Mouse (Mus musculus) CH12.LX (cell line): ENCODE measurements around the gene Dnase2b. TPM values are rescaled to one million over a fixed set of nuclear protein-coding genes. Genes with fewer than 3 reads are reported as not detected.

ENCODE experiments used
- DNase-seq: peaks from one replicate; pipeline ENCODE4 v3.0.0-alpha.2; 2013; ENCODE audit errors: extremely low read depth
- H3K27ac ChIP-seq: 2 replicates; pipeline ENCODE4 v1.5.1; 2012; ENCODE audit warnings: low read depth, mild to moderate bottlenecking, control low read depth, moderate library complexity; ENCODE audit not compliant: insufficient read depth
- H3K27me3 ChIP-seq: replicated peaks from 2 replicates; pipeline ENCODE3; 2012; ENCODE audit warnings: inconsistent platforms
- H3K36me3 ChIP-seq, 2 experiments: replicated peaks in 1 of 2; 2 replicates each; pipeline versions ENCODE3 to v1.6.1; 2012; ENCODE audit warnings: inconsistent platforms in 1 of 2, low read length in 1 of 2, mild to moderate bottlenecking in 1 of 2, mixed read lengths in 1 of 2, moderate library complexity in 1 of 2; ENCODE audit not compliant: control insufficient read depth in 1 of 2, insufficient read depth in 1 of 2
- H3K4me1 ChIP-seq, 2 experiments: 2 replicates each; pipeline ENCODE4 v1.6.1; 2012; ENCODE audit warnings: inconsistent platforms in 1 of 2, moderate library complexity in 1 of 2; ENCODE audit not compliant: insufficient read depth in 2 of 2, control insufficient read depth in 1 of 2
- H3K4me2 ChIP-seq: 2 replicates; pipeline ENCODE4 v1.6.1; 2012; ENCODE audit warnings: low read depth, mild to moderate bottlenecking, control low read depth; ENCODE audit not compliant: poor library complexity, insufficient read depth, severe bottlenecking
- H3K4me3 ChIP-seq, 3 experiments: fragments of 150-350 bp in 1 of 3; sonication (generic) in 1 of 3; replicated peaks in 1 of 3; 2 replicates each; pipeline versions ENCODE3 to v1.5.1; 2011 to 2012; ENCODE audit warnings: low read depth in 2 of 3, low read length in 2 of 3, mild to moderate bottlenecking in 2 of 3, moderate library complexity in 2 of 3, control low read depth in 1 of 3, improper control_type of control experiment in 1 of 3, inconsistent platforms in 1 of 3, mixed read lengths in 1 of 3; ENCODE audit not compliant: poor library complexity in 1 of 3
- H3K79me2 ChIP-seq: replicated peaks from 2 replicates; pipeline ENCODE4 v1.6.1; 2012; ENCODE audit warnings: mild to moderate bottlenecking, moderate library complexity; ENCODE audit not compliant: control insufficient read depth, poor library complexity, insufficient read depth, severe bottlenecking; ENCODE audit errors: extremely low read depth
- H3K9ac ChIP-seq: 2 replicates; pipeline ENCODE4 v1.6.1; 2012; ENCODE audit warnings: low read depth, mild to moderate bottlenecking, control low read depth, moderate library complexity; ENCODE audit not compliant: insufficient read depth
- H3K9me3 ChIP-seq: replicated peaks from 2 replicates; pipeline ENCODE3; 2012; ENCODE audit warnings: low read length, inconsistent platforms, mixed read lengths
- CHD1 ChIP-seq: IDR thresholded peaks from 2 replicates; pipeline ENCODE4 v1.6.1; 2012; ENCODE audit warnings: low read depth, low read length, improper control_type of control experiment, inconsistent platforms
- CTCF ChIP-seq, 2 experiments: IDR thresholded peaks in 1 of 2; conservative IDR thresholded peaks in 1 of 2; 2 replicates each; pipeline ENCODE4 v1.5.1; 2011 to 2012; ENCODE audit warnings: low read depth in 2 of 2, low read length in 2 of 2, improper control_type of control experiment in 1 of 2, inconsistent platforms in 1 of 2, mild to moderate bottlenecking in 1 of 2, moderate library complexity in 1 of 2
- IRF4 ChIP-seq: IDR thresholded peaks from 2 replicates; pipeline ENCODE4 v1.6.1; 2014; ENCODE audit warnings: low read depth, mild to moderate bottlenecking, inconsistent platforms, low read length, improper control_type of control experiment
- JUN ChIP-seq: IDR thresholded peaks from 2 replicates; pipeline ENCODE4 v1.6.1; 2011; ENCODE audit warnings: low read depth, mild to moderate bottlenecking, low read length, improper control_type of control experiment, moderate library complexity; ENCODE audit not compliant: insufficient read depth
- JUND ChIP-seq: conservative IDR thresholded peaks from 2 replicates; pipeline ENCODE4 v1.6.1; 2011; ENCODE audit warnings: low read depth, low read length, improper control_type of control experiment
- KAT2A ChIP-seq: IDR thresholded peaks from 2 replicates; pipeline ENCODE4 v1.6.1; 2012; ENCODE audit warnings: low read length, improper control_type of control experiment, inconsistent platforms; ENCODE audit not compliant: insufficient replicate concordance
- MAFK ChIP-seq: IDR thresholded peaks from 2 replicates; pipeline ENCODE4 v1.6.1; 2011; ENCODE audit warnings: low read length, improper control_type of control experiment; ENCODE audit not compliant: insufficient replicate concordance
- MAX ChIP-seq: IDR thresholded peaks from 2 replicates; pipeline ENCODE4 v1.6.1; 2011; ENCODE audit warnings: low read length, improper control_type of control experiment
- MAZ ChIP-seq: IDR thresholded peaks from 2 replicates; pipeline ENCODE4 v1.6.1; 2012; ENCODE audit warnings: low read depth, mild to moderate bottlenecking, inconsistent platforms, low read length, improper control_type of control experiment, moderate library complexity
- MXI1 ChIP-seq: IDR thresholded peaks from 2 replicates; pipeline ENCODE4 v1.6.1; 2011; ENCODE audit warnings: mild to moderate bottlenecking, low read depth, low read length, improper control_type of control experiment
- NELFE ChIP-seq: IDR thresholded peaks from 2 replicates; pipeline ENCODE4 v1.6.1; 2011; ENCODE audit warnings: low read depth, low read length, improper control_type of control experiment
- PAX5 ChIP-seq: IDR thresholded peaks from 2 replicates; pipeline ENCODE4 v1.6.1; 2012; ENCODE audit warnings: low read length, inconsistent platforms, mixed read lengths
- POLR2A ChIP-seq: IDR thresholded peaks from 2 replicates; pipeline ENCODE4 v1.6.1; 2011; ENCODE audit warnings: low read depth, mild to moderate bottlenecking, improper control_type of control experiment, low read length
- POLR2AphosphoS2 ChIP-seq: IDR thresholded peaks from 2 replicates; pipeline ENCODE4 v1.6.1; 2011; ENCODE audit warnings: low read depth, low read length, improper control_type of control experiment
- RCOR1 ChIP-seq: conservative IDR thresholded peaks from 2 replicates; pipeline ENCODE4 v1.6.1; 2012; ENCODE audit warnings: low read depth, mild to moderate bottlenecking, inconsistent platforms, low read length, improper control_type of control experiment
- SIN3A ChIP-seq: IDR thresholded peaks from 2 replicates; pipeline ENCODE4 v1.6.1; 2012; ENCODE audit warnings: low read length, improper control_type of control experiment, inconsistent platforms
- SMC3 ChIP-seq: IDR thresholded peaks from 2 replicates; pipeline ENCODE4 v1.6.1; 2011; ENCODE audit warnings: low read depth, low read length, improper control_type of control experiment
- TCF12 ChIP-seq: IDR thresholded peaks from 2 replicates; pipeline ENCODE4 v1.6.1; 2014; ENCODE audit warnings: low read depth, mild to moderate bottlenecking, inconsistent platforms, low read length, improper control_type of control experiment
- UBTF ChIP-seq: IDR thresholded peaks from 2 replicates; pipeline ENCODE4 v1.6.1; 2012; ENCODE audit warnings: low read depth, mild to moderate bottlenecking, inconsistent platforms, low read length, improper control_type of control experiment, moderate library complexity
- USF1 ChIP-seq: IDR thresholded peaks from 2 replicates; pipeline ENCODE4 v1.6.1; 2014; ENCODE audit warnings: low read depth, mild to moderate bottlenecking, inconsistent platforms, low read length, improper control_type of control experiment
- ZC3H11A ChIP-seq: IDR thresholded peaks from 2 replicates; pipeline ENCODE4 v1.6.1; 2012; ENCODE audit warnings: low read depth, mild to moderate bottlenecking, inconsistent platforms, low read length, improper control_type of control experiment
- ZKSCAN1 ChIP-seq: IDR thresholded peaks from 2 replicates; pipeline ENCODE4 v1.6.1; 2012; ENCODE audit warnings: low read depth, inconsistent platforms, low read length, improper control_type of control experiment, borderline replicate concordance
- ZMIZ1 ChIP-seq: IDR thresholded peaks from 2 replicates; pipeline ENCODE4 v1.6.1; 2012; ENCODE audit warnings: low read depth, mild to moderate bottlenecking, inconsistent platforms, low read length, improper control_type of control experiment
- ZNF384 ChIP-seq: IDR thresholded peaks from 2 replicates; pipeline ENCODE4 v1.6.1; 2012; ENCODE audit warnings: low read depth, low read length, improper control_type of control experiment, inconsistent platforms
- dilution Hi-C: fragments of 300-500 bp; cut with MboI; formaldehyde crosslinking; loops from 2 replicates; pipeline ENCODE4 v1.14.3; 2020; ENCODE audit warnings: low sequenced_read_pairs; ENCODE audit not compliant: extremely low pct_unique_long_range_greater_than_20kb, extremely low pct_ligation_motif_present
- in situ Hi-C: fragments of 300-500 bp; cut with MboI; formaldehyde crosslinking; loops from 3 replicates; pipeline ENCODE4 v1.14.3; 2019; ENCODE audit warnings: low sequenced_read_pairs, low pct_ligation_motif_present, low pct_unique_long_range_greater_than_20kb, mixed read lengths
- polyA plus RNA-seq: library from polyadenylated mRNA; unstranded; fragments of >175 nt; gene quantifications from 2 replicates; pipeline ENCODE4 v1.2.1, GENCODE M21; 2012; ENCODE audit warnings: low read depth; ENCODE audit not compliant: insufficient read length
- total RNA-seq, 2 experiments: library from RNA; depleted of rRNA; stranded (reverse); fragments of 300-350 nt in 1 of 2; fragments of >200 nt in 1 of 2; gene quantifications; 2 replicates each; pipeline ENCODE4 v1.2.3; 2012 to 2014

The Dnase2b gene
- total and polyA plus RNA-seq, 3 experiments: not detected

- Histone ChIP-seq H3K9ac (no peak overlapping the region), H3K36me3 (no peaks in the 10 kb centered on the region), H3K4me1 (no peaks in the 10 kb centered on the region), H3K27me3 (no peaks in the 10 kb centered on the region), H3K79me2 (no peaks in the 10 kb centered on the region), H3K4me3 (no peak overlapping the region), H3K9me3 (no peaks in the 10 kb centered on the region), H3K27ac (no peak overlapping the region), H3K4me2 (no peak overlapping the region)
- no peak for TF ChIP-seq SMC3
- no peak for TF ChIP-seq NELFE
- no peak for TF ChIP-seq MXI1
- TF ChIP-seq PAX5: no peak
- TF ChIP-seq UBTF: no peak
- no peak for TF ChIP-seq MAFK
- TF ChIP-seq ZKSCAN1: no peak
- no peak for TF ChIP-seq ZNF384
- no peak for TF ChIP-seq JUND
- no peak for TF ChIP-seq ZMIZ1
- TF ChIP-seq RCOR1: no peak
- TF ChIP-seq IRF4: no peak
- no peak for TF ChIP-seq CTCF (conservative IDR thresholded peaks at IDR 0.05 in 1 of 2, IDR thresholded peaks at IDR 0.05 in 1 of 2; ENCODE audit: low read depth in 2 of 2, low read length in 2 of 2)
- TF ChIP-seq JUN: no peak
- in situ Hi-C loops: no loop called here
- DNase-seq: no peak
- dilution Hi-C loops: no loop called here
Measured at GRCm38 (mm10) chr3:146595440-146595839, 20.0 kb downstream of the Dnase2b start.

- Histone ChIP-seq H3K4me1 (peaks cover 6 to 7% of the 10 kb centered on the region in 2 experiments; a peak in 3 of 4 replicates), H3K4me2 (no peak overlapping the region), H3K27me3 (no peaks in the 10 kb centered on the region), H3K9me3 (no peaks in the 10 kb centered on the region), H3K9ac (no peak overlapping the region), H3K36me3 (no peaks in the 10 kb centered on the region), H3K79me2 (no peaks in the 10 kb centered on the region), H3K4me3 (no peak overlapping the region), H3K27ac (no peak overlapping the region)
- in situ Hi-C loops (no loop called here), dilution Hi-C loops (no loop called here)
- TF ChIP-seq POLR2AphosphoS2 (no peak), ZNF384 (no peak), RCOR1 (no peak), JUN (no peak), KAT2A (no peak), SIN3A (no peak), TCF12 (no peak), ZC3H11A (no peak), IRF4 (no peak), SMC3 (no peak), CHD1 (no peak), USF1 (no peak), MAX (no peak), POLR2A (no peak), UBTF (no peak), MAZ (no peak)
- no peak for DNase-seq
Measured at GRCm38 (mm10) chr3:146591601-146592000, 23.8 kb downstream of the Dnase2b start.
